Comparison of ENCODE assay signal across 24 mouse cellular contexts in genomic region chr2:179291046-179291563, GRCm38 (mm10).
DNase-seq lines count a peak whose midpoint lies in the region; ATAC-seq and TF ChIP-seq lines count a peak whose summit lies in the region.
"Had no signal": no experiment of that assay in that cellular context is flagged by ENCODE, and none has a peak within 500 bp of the region (broad histone marks: within the 10 kb centered on the region; RNA-seq: fewer than 3 reads in every experiment).

No protein-coding gene starts in this region.

- WGBS in forebrain, embryonic 10.5 days, result 100% methylated on average over 1 of the region's 1 CpGs
- 71% methylated on average over 1 of the region's 1 CpGs for WGBS in forebrain, embryonic 15.5 days
- WGBS in liver, adult 2 months, result 33% methylated on average over 1 of the region's 1 CpGs
- 67% methylated on average over 1 of the region's 1 CpGs for WGBS in liver, embryonic 12.5 days (ENCODE audit: insufficient replicate concordance)

- H3K36me3 ChIP-seq in forebrain, embryonic 10.5 days (replicated peaks), result no peaks in the 10 kb centered on the region
- H3K36me3 ChIP-seq in forebrain, embryonic 15.5 days, result no peaks in the 10 kb centered on the region
- H3K36me3 ChIP-seq in liver, adult 2 months (ENCODE audit: control insufficient read depth, insufficient read depth, low read length), result no peaks in the 10 kb centered on the region
- H3K36me3 ChIP-seq in liver, embryonic 12.5 days, result no peaks in the 10 kb centered on the region
- H3K36me3 ChIP-seq: forebrain, embryonic 12.5 days; heart, embryonic 12.5 days; liver, embryonic 15.5 days; lung, embryonic 15.5 days; stomach, embryonic 15.5 days had no signal

- no peak for DNase-seq in forebrain, embryonic 10.5 days (ENCODE audit: extremely low spot score, low spot score)
- peak; percentile 96 for DNase-seq in liver, adult 2 months (ENCODE audit: extremely low read depth, low read depth, low spot score)
- DNase-seq in ovary, adult 18-20 months (ENCODE audit: low spot score), result peak; percentile 6
- no peak for DNase-seq in ovary, postnatal 14 days (ENCODE audit: low spot score)
- no peak for DNase-seq in left cerebral cortex, adult 2 months (ENCODE audit: extremely low spot score in 1 of 2, low spot score in 2 of 2)
- DNase-seq: cerebellum, adult 2 months; gastrocnemius, postnatal 36 days; heart, adult 2 months; kidney, adult 8-10 months; retina, postnatal 1 day; right cerebral cortex, postnatal 14 days; thymus, postnatal 14 days had no signal

- no peak overlapping the region for H3K4me3 ChIP-seq in forebrain, embryonic 10.5 days
- no peak overlapping the region for H3K4me3 ChIP-seq in forebrain, embryonic 15.5 days
- no peak overlapping the region for H3K4me3 ChIP-seq in liver, adult 2 months (ENCODE audit: insufficient read depth, low read depth, low read length)
- H3K4me3 ChIP-seq in liver, embryonic 12.5 days, result no peak overlapping the region
- H3K4me3 ChIP-seq in left cerebral cortex, adult 2 months, result no peak overlapping the region
- H3K4me3 ChIP-seq: erythroblast, embryonic 14.5 days; forebrain, embryonic 12.5 days; heart, adult 2 months; heart, embryonic 12.5 days; liver, embryonic 15.5 days; lung, embryonic 15.5 days; stomach, embryonic 15.5 days had no signal

- TF ChIP-seq POLR2A in liver, adult 2 months (IDR thresholded peaks at IDR 0.05; ENCODE audit: extremely low read depth, insufficient read depth, low read length), result no peak

- H3K9me3 ChIP-seq in forebrain, embryonic 10.5 days, result no peaks in the 10 kb centered on the region
- no peaks in the 10 kb centered on the region for H3K9me3 ChIP-seq in forebrain, embryonic 15.5 days
- no peaks in the 10 kb centered on the region; the same call in 1 of the 2 replicates for H3K9me3 ChIP-seq in liver, embryonic 12.5 days (replicated peaks)
- H3K9me3 ChIP-seq: forebrain, embryonic 12.5 days; heart, embryonic 12.5 days; lung, embryonic 15.5 days; stomach, embryonic 15.5 days had no signal

- H3K27me3 ChIP-seq in forebrain, embryonic 10.5 days (ENCODE audit: poor library complexity, severe bottlenecking), result peaks cover 5% of the 10 kb centered on the region
- no peaks in the 10 kb centered on the region for H3K27me3 ChIP-seq in forebrain, embryonic 15.5 days
- H3K27me3 ChIP-seq in liver, adult 2 months (ENCODE audit: control insufficient read depth, insufficient read depth, low read length), result no peaks in the 10 kb centered on the region
- no peaks in the 10 kb centered on the region for H3K27me3 ChIP-seq in liver, embryonic 12.5 days (replicated peaks)
- H3K27me3 ChIP-seq: forebrain, embryonic 12.5 days; heart, embryonic 12.5 days; liver, embryonic 15.5 days; lung, embryonic 15.5 days; stomach, embryonic 15.5 days had no signal

- no peaks in the 10 kb centered on the region for H3K79me2 ChIP-seq in liver, adult 2 months (ENCODE audit: control insufficient read depth, insufficient read depth, low read length)

- no peak overlapping the region for H3K9ac ChIP-seq in forebrain, embryonic 15.5 days (replicated peaks)
- no peak overlapping the region for H3K9ac ChIP-seq in liver, adult 2 months (ENCODE audit: low read depth, low read length)
- no peak overlapping the region for H3K9ac ChIP-seq in liver, embryonic 12.5 days
- H3K9ac ChIP-seq: forebrain, embryonic 12.5 days; heart, embryonic 12.5 days; liver, embryonic 15.5 days; lung, embryonic 15.5 days; stomach, embryonic 15.5 days had no signal

- H3K4me2 ChIP-seq in forebrain, embryonic 15.5 days (replicated peaks), result no peak overlapping the region
- no peak overlapping the region for H3K4me2 ChIP-seq in liver, embryonic 12.5 days
- H3K4me2 ChIP-seq: forebrain, embryonic 12.5 days; heart, embryonic 12.5 days; liver, embryonic 15.5 days; lung, embryonic 15.5 days; midbrain, embryonic 11.5 days; stomach, embryonic 15.5 days had no signal

- TF ChIP-seq CTCF in liver, adult 2 months (IDR thresholded peaks at IDR 0.05; ENCODE audit: low read depth, low read length), result no peak
- no peak for TF ChIP-seq CTCF in left cerebral cortex, adult 2 months (IDR thresholded peaks at IDR 0.05)

- H3K27ac ChIP-seq in forebrain, embryonic 10.5 days, result peak overlapping the region; percentile 15; the same call in 1 of the 2 replicates
- H3K27ac ChIP-seq in forebrain, embryonic 15.5 days (replicated peaks), result no peak overlapping the region
- H3K27ac ChIP-seq in liver, adult 2 months (replicated peaks; ENCODE audit: insufficient read depth, low read depth, low read length), result peak overlapping the region; percentile 16; the same call in 1 of the 2 replicates
- no peak overlapping the region for H3K27ac ChIP-seq in liver, embryonic 12.5 days
- H3K27ac ChIP-seq in left cerebral cortex, adult 2 months, result no peak overlapping the region
- H3K27ac ChIP-seq: forebrain, embryonic 12.5 days; heart, adult 2 months; kidney, postnatal 0 days; liver, embryonic 15.5 days; lung, embryonic 15.5 days; stomach, embryonic 15.5 days had no signal

- intact Hi-C loops in left cerebral cortex, adult 2 months (cut with DNase I), result no loop called here

- ATAC-seq in forebrain, embryonic 15.5 days (replicated peaks), result no peak
- ATAC-seq in liver, embryonic 12.5 days, result no peak
- ATAC-seq: CD4-positive, CD25-positive, alpha-beta regulatory T cell, adult 4 months; intestine, embryonic 16.5 days had no signal

- H3K4me1 ChIP-seq in forebrain, embryonic 10.5 days, result peaks cover 40% of the 10 kb centered on the region
- H3K4me1 ChIP-seq in forebrain, embryonic 15.5 days, result peaks cover 31% of the 10 kb centered on the region
- peaks cover 16% of the 10 kb centered on the region for H3K4me1 ChIP-seq in liver, adult 2 months (ENCODE audit: control insufficient read depth, insufficient read depth, low read length)
- no peaks in the 10 kb centered on the region for H3K4me1 ChIP-seq in liver, embryonic 12.5 days
- H3K4me1 ChIP-seq: heart, embryonic 12.5 days; lung, embryonic 15.5 days; stomach, embryonic 15.5 days had no signal

Comparison
In these comparisons a context has a peak if more than half of its experiments do, and no peak if none do; other contexts are left out.
1. DNase-seq: peak in liver, adult 2 months (single experiment) and ovary, adult 18-20 months (single experiment); none in forebrain, embryonic 10.5 days (single experiment), ovary, postnatal 14 days (single experiment) and left cerebral cortex, adult 2 months (0 of 2).
2. H3K27ac ChIP-seq: peak in forebrain, embryonic 10.5 days (single experiment) and liver, adult 2 months (single experiment); none in forebrain, embryonic 15.5 days (single experiment), liver, embryonic 12.5 days (single experiment) and left cerebral cortex, adult 2 months (single experiment).